Mouse (Mus musculus): ENCODE data around the gene Hspb8.

DNA sequence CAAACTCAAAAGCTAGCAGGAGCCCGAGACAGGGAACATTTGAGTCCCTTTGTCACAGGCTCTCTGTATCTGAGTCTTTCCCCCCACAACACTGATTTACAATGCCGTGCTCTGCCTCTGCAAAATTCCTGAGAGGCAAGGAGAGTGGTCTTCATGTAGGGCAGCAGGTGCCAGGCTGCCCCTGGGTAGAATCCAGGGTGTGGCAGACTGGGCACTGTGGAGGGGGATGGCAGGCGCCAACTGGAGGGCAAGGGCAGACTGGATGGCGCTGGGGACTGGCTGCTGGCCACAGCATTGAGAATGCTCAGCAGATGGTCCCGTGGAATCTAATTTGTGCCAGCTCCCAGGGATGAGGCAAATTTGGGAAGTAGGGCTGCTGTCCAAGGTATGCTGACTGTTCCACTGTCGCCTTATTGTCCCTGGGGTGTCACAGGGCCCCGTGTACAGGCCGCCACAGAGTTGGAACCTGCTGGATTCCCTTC, 20.8 kb upstream of the Hspb8 start:
- no peak for TF ChIP-seq CTCF (IDR thresholded peaks at IDR 0.05; ENCODE audit: low read depth)
- TF ChIP-seq EP300 (IDR thresholded peaks at IDR 0.05; ENCODE audit: low read depth) = no peak

Measured in liver, embryonic 14.5 days (tissue).